Mouse (Mus musculus): ENCODE data around the gene Appl1. TPM values are rescaled to one million over a fixed set of nuclear protein-coding genes. Genes with fewer than 3 reads are reported as not detected.

The Appl1 gene
- total and polyA plus RNA-seq, 2 experiments from 2014 or later, result 33.0 to 64.7 TPM

DNA sequence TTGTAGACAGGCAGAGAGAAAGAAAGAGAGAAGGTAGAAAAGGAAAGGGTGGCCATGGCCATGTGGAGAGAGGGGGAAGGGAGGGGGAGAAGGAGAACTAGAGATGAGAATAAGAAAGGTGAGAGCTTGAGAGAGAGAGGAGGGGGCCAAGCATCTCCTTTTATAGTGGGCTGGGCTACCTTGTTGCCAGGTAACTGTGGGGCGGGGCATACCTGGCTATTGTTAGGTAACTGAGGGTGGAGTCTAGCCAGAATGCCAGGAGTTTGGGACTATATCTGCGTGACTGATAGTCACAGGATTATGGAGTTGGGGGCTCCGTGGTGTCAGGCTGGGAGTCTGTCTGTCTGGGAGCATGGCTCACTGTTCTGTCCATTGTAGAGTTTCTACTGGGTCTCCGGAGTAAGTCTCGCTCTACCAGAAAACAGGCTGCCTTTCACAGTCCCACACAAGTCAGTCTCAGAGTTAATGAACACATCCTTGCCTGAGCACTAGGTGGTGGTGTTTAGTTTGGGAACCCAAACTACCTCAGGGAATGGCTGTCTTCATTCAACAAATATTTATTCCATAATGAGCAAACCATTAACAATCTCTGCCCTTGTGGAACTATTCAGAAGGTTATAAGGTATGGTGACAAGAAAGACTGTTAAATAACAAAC lies 10.6 kb upstream of the Appl1 start:
- ATAC-seq (no peak), DNase-seq (ENCODE audit: low spot score) (no peak)
- no peaks in the 10 kb centered on the region for H3K36me3 ChIP-seq (ENCODE audit: insufficient read depth, low read length)
- H3K27me3 ChIP-seq (ENCODE audit: insufficient read depth, low read length), result no peaks in the 10 kb centered on the region
- no peak overlapping the region for H3K9ac ChIP-seq (replicated peaks; ENCODE audit: low read length)
- 66% methylated on average over 5 of the region's 5 CpGs for WGBS
- no peak for TF ChIP-seq CTCF (IDR thresholded peaks at IDR 0.05; ENCODE audit: low read depth)
- H3K27ac ChIP-seq, result no peak overlapping the region
- H3K4me1 ChIP-seq (ENCODE audit: insufficient read depth, low read length), result no peaks in the 10 kb centered on the region
- no peak overlapping the region for H3K4me2 ChIP-seq (ENCODE audit: low read depth, low read length)
- H3K9me3 ChIP-seq (ENCODE audit: low read length), result peaks cover 5% of the 10 kb centered on the region; the same call in 1 of the 2 replicates
- no peak overlapping the region for H3K4me3 ChIP-seq (ENCODE audit: low read length)

DNA sequence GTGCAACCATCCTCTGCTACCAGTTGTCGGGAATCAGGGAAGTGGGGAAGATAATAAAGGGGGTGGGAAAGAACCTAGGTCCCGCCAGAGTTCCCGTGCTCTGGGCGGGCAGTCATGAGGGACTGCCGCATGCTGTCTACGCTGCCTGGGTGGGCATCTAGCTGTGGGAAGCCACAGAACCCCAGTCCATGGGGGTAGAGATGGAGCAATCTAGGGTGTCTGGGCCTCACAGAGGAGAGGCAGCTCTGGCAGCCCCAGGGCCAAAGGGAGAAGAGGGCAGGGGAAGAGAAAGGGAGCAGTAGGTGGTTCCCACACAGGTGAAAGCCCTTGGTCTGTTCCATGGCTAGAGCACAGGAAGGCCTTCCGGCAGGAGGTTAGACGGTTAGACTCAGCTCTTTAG lies 10.0 kb upstream of the Appl1 start:
- no peaks in the 10 kb centered on the region for H3K27me3 ChIP-seq (ENCODE audit: insufficient read depth, low read length)
- no peak for TF ChIP-seq CTCF (IDR thresholded peaks at IDR 0.05; ENCODE audit: low read depth)
- peaks cover 5% of the 10 kb centered on the region; the same call in 1 of the 2 replicates for H3K9me3 ChIP-seq (ENCODE audit: low read length)
- 95% methylated on average over 8 of the region's 8 CpGs for WGBS
- no peaks in the 10 kb centered on the region for H3K4me1 ChIP-seq (ENCODE audit: insufficient read depth, low read length)
- no peaks in the 10 kb centered on the region for H3K36me3 ChIP-seq (ENCODE audit: insufficient read depth, low read length)
- no peak overlapping the region for H3K27ac ChIP-seq
- H3K4me3 ChIP-seq (ENCODE audit: low read length), result no peak overlapping the region
- DNase-seq (ENCODE audit: low spot score), result no peak
- no peak overlapping the region for H3K4me2 ChIP-seq (ENCODE audit: low read depth, low read length)
- no peak overlapping the region for H3K9ac ChIP-seq (replicated peaks; ENCODE audit: low read length)
- ATAC-seq, result no peak

DNA sequence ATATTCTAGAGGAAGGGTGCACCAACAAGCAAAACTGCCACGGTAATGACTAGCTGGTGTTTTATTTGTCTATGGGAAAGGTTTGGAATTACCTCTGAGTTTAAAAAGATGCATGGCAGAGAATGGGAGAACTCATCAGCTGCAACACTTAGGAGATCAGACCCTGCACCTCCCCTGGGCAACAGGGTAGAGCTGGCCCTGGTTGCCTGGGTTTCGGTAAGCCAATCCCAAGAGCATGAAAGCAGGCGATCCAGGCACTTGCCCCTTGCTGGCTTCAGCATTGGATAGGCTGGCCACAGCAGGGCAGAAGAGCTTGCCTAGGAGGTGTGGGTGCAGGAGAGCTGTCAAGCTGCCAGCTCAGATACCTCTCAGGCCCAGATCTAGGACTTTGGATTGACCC lies 8.8 kb upstream of the Appl1 start:
- H3K36me3 ChIP-seq (ENCODE audit: insufficient read depth, low read length), result no peaks in the 10 kb centered on the region
- H3K4me1 ChIP-seq (ENCODE audit: insufficient read depth, low read length), result no peaks in the 10 kb centered on the region
- no peak for TF ChIP-seq CTCF (IDR thresholded peaks at IDR 0.05; ENCODE audit: low read depth)
- DNase-seq (ENCODE audit: low spot score), result no peak
- no peak for ATAC-seq
- 88% methylated on average over 3 of the region's 3 CpGs for WGBS
- no peak overlapping the region for H3K4me3 ChIP-seq (ENCODE audit: low read length)
- peaks cover 5% of the 10 kb centered on the region; the same call in 1 of the 2 replicates for H3K9me3 ChIP-seq (ENCODE audit: low read length)
- H3K27me3 ChIP-seq (ENCODE audit: insufficient read depth, low read length), result no peaks in the 10 kb centered on the region
- H3K9ac ChIP-seq (replicated peaks; ENCODE audit: low read length), result no peak overlapping the region
- no peak overlapping the region for H3K27ac ChIP-seq
- H3K4me2 ChIP-seq (ENCODE audit: low read depth, low read length), result no peak overlapping the region

DNA sequence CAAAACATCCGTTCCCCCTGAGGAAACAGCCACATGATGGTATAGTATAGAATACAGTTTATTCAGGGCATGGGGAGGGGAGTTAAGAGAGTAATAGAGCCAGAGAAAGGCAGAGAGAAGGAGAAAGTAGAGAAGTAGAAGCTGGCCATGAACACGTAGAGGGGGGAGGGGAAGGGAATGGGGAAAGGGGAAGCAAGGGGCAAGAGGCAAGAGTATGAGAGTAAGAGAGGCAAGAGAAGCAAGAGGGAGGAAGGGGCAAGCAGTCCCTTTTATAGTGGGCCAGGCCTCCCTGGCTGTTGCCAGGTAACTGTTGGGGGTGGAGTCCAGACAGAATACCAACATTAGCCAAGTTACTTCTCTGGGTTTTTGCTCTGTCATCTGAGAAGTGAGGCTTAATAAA lies 6.5 kb upstream of the Appl1 start:
- Histone ChIP-seq H3K36me3 (ENCODE audit: insufficient read depth, low read length) (no peaks in the 10 kb centered on the region), H3K27me3 (ENCODE audit: insufficient read depth, low read length) (no peaks in the 10 kb centered on the region), H3K9ac (replicated peaks; ENCODE audit: low read length) (no peak overlapping the region), H3K9me3 (ENCODE audit: low read length) (peaks cover 5% of the 10 kb centered on the region; the same call in 1 of the 2 replicates), H3K4me3 (ENCODE audit: low read length) (no peak overlapping the region), H3K4me1 (ENCODE audit: insufficient read depth, low read length) (no peaks in the 10 kb centered on the region), H3K4me2 (ENCODE audit: low read depth, low read length) (no peak overlapping the region), H3K27ac (no peak overlapping the region)
- TF ChIP-seq CTCF (IDR thresholded peaks at IDR 0.05; ENCODE audit: low read depth), result no peak
- ATAC-seq, result no peak
- no peak for DNase-seq (ENCODE audit: low spot score)
- 33% methylated on average over 2 of the region's 2 CpGs for WGBS

DNA sequence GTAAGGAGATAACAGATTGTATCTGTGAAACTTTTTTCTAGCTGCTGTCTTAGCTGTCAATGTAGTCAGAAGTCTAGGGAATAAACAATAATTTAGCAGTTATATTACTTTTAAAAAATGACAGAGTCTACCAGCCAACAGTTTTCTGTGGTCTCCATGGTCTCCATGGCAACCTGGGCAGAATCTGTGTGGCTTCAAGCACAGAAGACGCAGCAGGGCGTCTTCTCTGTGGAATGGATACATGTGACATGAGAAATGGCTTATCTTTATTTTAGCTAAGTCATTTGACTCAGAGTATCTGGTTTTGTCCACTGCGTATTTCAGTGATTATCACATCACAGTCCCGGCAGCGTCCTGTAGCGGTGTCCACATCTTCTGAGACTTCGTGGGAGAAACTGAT lies 5.2 kb upstream of the Appl1 start:
- DNase-seq (ENCODE audit: low spot score) (peak; percentile 70), ATAC-seq (no peak)
- H3K36me3 ChIP-seq (ENCODE audit: insufficient read depth, low read length), result no peaks in the 10 kb centered on the region
- no peaks in the 10 kb centered on the region for H3K4me1 ChIP-seq (ENCODE audit: insufficient read depth, low read length)
- H3K27ac ChIP-seq, result no peak overlapping the region
- H3K27me3 ChIP-seq (ENCODE audit: insufficient read depth, low read length), result no peaks in the 10 kb centered on the region
- H3K4me2 ChIP-seq (ENCODE audit: low read depth, low read length), result no peak overlapping the region
- H3K9ac ChIP-seq (replicated peaks; ENCODE audit: low read length), result no peak overlapping the region
- no peak overlapping the region for H3K4me3 ChIP-seq (ENCODE audit: low read length)
- 28% methylated on average over 7 of the region's 7 CpGs for WGBS
- peaks cover 4% of the 10 kb centered on the region; the same call in 1 of the 2 replicates for H3K9me3 ChIP-seq (ENCODE audit: low read length)
- no peak for TF ChIP-seq CTCF (IDR thresholded peaks at IDR 0.05; ENCODE audit: low read depth)

DNA sequence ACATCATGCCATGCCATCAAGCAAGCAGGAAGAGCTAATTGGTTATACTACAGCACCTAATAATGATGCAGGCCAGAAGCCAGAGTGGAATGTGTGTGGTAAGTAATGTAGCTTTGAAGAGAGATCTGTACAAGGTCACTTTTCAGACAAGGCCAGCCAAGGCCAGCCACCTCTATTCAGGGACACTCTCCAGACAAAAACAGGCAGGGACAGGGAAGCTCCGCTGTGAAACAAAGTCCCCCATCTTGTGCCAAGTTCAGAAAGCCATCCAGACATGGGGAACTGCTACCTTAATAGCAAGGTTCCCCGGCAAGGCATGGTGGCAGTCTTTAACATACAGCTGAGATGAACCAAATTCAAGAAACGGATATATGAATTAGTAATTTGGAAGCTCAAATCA lies 4.5 kb upstream of the Appl1 start:
- Histone ChIP-seq H3K36me3 (ENCODE audit: insufficient read depth, low read length) (no peaks in the 10 kb centered on the region), H3K9ac (replicated peaks; ENCODE audit: low read length) (no peak overlapping the region), H3K4me1 (ENCODE audit: insufficient read depth, low read length) (no peaks in the 10 kb centered on the region), H3K4me3 (ENCODE audit: low read length) (no peak overlapping the region), H3K27ac (no peak overlapping the region), H3K9me3 (ENCODE audit: low read length) (no peaks in the 10 kb centered on the region), H3K4me2 (ENCODE audit: low read depth, low read length) (no peak overlapping the region), H3K27me3 (ENCODE audit: insufficient read depth, low read length) (no peaks in the 10 kb centered on the region)
- DNase-seq (ENCODE audit: low spot score) (no peak), ATAC-seq (no peak)
- TF ChIP-seq CTCF (IDR thresholded peaks at IDR 0.05; ENCODE audit: low read depth), result no peak
- WGBS, result 60% methylated on average over 3 of the region's 3 CpGs

DNA sequence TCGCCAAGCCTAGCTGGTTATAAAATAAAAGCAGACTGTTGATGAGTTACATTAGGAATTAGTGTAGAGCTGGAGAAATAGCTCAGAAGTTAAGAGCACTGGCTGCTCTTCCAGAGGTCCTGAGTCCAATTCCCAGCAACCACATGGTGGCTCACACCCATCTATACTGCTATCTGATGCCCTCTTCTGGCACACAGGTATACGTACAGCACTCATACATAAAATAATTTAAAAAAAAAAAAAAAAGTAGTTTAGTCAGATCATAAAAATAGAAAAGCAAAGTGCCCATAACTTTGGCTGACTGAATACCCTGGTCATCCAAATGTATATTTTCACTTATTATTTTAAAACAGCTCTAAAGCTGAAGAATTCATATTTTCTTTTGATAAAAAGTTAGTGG lies 2.1 kb upstream of the Appl1 start:
- H3K9ac ChIP-seq (replicated peaks; ENCODE audit: low read length), result no peak overlapping the region
- H3K27me3 ChIP-seq (ENCODE audit: insufficient read depth, low read length), result no peaks in the 10 kb centered on the region
- WGBS, result 85% methylated on average over 2 of the region's 2 CpGs
- DNase-seq (ENCODE audit: low spot score) (no peak), ATAC-seq (no peak)
- no peaks in the 10 kb centered on the region for H3K9me3 ChIP-seq (ENCODE audit: low read length)
- no peaks in the 10 kb centered on the region for H3K36me3 ChIP-seq (ENCODE audit: insufficient read depth, low read length)
- no peak overlapping the region for H3K4me3 ChIP-seq (ENCODE audit: low read length)
- no peak overlapping the region for H3K27ac ChIP-seq
- no peak for TF ChIP-seq CTCF (IDR thresholded peaks at IDR 0.05; ENCODE audit: low read depth)
- no peak overlapping the region for H3K4me2 ChIP-seq (ENCODE audit: low read depth, low read length)
- peaks cover 5% of the 10 kb centered on the region; the same call in 1 of the 2 replicates for H3K4me1 ChIP-seq (ENCODE audit: insufficient read depth, low read length)
